Mouse (Mus musculus): ENCODE results near the gene Ccdc157.

- TF ChIP-seq CTCF (IDR thresholded peaks at IDR 0.05; ENCODE audit: low read depth): no peak
- no peak for TF ChIP-seq EP300 (IDR thresholded peaks at IDR 0.05; ENCODE audit: low read depth)
Measured at GRCm38 (mm10) chr11:4093459-4094377, 66.4 kb downstream of the Ccdc157 start.
